Mouse (Mus musculus): Measurements from ENCODE around the gene Csrnp3. TPM values are rescaled to one million over a fixed set of nuclear protein-coding genes. Genes with fewer than 3 reads are reported as not detected.
A peak's percentile ranks its signal among the peaks of the same experiment; 100 is the strongest.

Gene Csrnp3
- total RNA-seq, 4 experiments from 2014 or later, result 81.1 to 111 (median 93.9) TPM

DNA sequence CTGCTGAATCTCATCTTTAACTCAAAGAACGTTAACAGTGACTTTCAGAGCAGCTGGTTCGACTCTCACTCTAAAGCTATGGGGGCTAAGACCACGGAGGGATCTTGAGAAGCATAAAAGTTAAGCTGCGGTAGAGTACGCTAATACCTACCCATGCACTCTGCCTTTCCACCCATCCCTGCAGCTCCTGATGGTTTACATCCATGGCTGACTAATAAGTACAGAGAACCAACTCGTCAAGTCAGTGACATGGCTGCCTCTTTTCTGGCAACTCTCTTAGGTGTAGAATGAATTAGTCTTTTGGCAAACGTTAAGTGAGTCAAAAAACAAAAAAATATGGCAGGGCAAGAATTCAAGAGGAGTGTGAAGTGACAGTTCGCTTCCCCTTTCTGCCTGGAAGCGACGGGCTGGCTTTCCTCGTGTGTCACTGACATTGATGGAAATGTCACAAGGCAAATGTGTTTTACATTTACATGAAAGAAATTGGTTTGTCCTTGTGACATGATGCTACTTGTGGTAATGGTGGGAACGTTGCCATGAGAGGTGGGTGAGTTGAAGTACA is 19.3 kb downstream of the Csrnp3 start:
- DNase-seq (ENCODE audit: low spot score in 2 of 2), result no peak

- DNase-seq (ENCODE audit: low spot score in 2 of 2), result no peak
Measured at GRCm38 (mm10) chr2:65870919-65871582, 25.5 kb downstream of the Csrnp3 start.

GRCm38 (mm10) chr2:65891590-65891989 is 46.0 kb downstream of the Csrnp3 start:
- no peak for DNase-seq (ENCODE audit: low spot score in 2 of 2)

- no peak for DNase-seq (ENCODE audit: low spot score in 2 of 2)
Measured at GRCm38 (mm10) chr2:65893241-65893640, 47.7 kb downstream of the Csrnp3 start.

DNA sequence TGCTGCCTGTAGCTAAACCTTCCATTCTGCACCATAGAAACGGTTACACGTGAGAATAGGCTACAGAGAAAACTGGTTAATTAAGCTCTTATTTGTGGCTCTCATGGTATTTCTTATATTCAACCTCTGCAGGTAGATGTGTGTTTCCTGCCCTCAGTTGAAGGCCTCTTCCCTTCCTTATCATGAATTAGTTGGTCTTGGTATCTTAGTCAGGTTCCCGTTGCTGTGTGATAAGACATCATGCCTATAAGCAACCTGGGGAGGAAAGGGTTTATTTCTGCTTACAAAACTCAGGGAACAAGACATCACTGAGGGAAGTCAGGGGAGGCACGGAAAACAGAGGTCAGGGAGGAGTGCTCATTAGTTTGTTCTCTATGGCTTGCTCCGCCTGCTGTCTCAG is 48.7 kb downstream of the Csrnp3 start:
- no peak for DNase-seq (ENCODE audit: low spot score in 2 of 2)

- DNase-seq (ENCODE audit: low spot score in 2 of 2), result peak in 1 of 2 experiments; percentile 24
Measured at GRCm38 (mm10) chr2:65896542-65896941, 51.0 kb downstream of the Csrnp3 start.

- no peak for DNase-seq (ENCODE audit: low spot score in 2 of 2)
Measured at GRCm38 (mm10) chr2:65897084-65897483, 51.5 kb downstream of the Csrnp3 start.

DNA sequence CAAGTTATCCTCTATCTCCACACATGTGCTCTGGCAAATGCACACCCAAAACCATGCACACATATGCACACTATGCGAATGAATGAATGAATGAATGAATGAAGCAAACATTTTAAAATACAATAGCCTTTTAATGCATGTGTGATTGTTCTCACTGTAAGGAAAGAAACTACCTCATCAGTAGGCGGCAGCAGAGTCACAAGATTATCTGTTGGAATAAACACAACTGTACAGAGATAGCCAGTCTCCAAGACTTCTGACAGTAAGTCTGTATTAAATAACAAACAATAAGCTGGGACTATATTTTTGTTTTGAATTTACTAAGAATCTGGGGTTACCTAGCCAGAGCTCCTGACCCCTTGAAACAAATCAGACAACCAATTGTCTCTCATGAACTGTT is 53.9 kb downstream of the Csrnp3 start:
- DNase-seq (ENCODE audit: low spot score in 2 of 2), result no peak

DNA sequence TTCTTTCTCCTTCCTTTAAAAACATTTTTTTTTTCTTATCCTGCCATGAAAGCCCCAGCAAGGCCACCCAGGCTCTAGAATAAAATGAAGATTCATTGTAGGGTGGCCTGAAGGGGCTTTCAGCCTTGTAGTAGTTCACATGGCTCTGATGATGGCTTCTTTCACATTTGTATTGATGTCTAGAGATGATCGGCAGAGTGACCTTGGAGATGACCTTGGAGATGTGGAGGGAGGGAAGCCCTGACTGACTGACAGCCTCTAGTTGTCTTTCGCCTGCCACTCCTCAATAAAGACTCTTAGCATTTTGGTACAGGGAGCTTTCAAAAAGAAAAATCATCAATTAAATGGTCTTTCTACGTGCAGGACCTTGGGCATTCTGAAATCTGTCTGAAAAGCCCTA is 63.0 kb downstream of the Csrnp3 start:
- no peak for DNase-seq (ENCODE audit: low spot score in 2 of 2)

- no peak for DNase-seq (ENCODE audit: low spot score in 2 of 2)
Measured at GRCm38 (mm10) chr2:65909724-65910521, 64.4 kb downstream of the Csrnp3 start.

- DNase-seq (ENCODE audit: low spot score in 2 of 2), result no peak
Measured at GRCm38 (mm10) chr2:65915994-65916393, 70.4 kb downstream of the Csrnp3 start.

GRCm38 (mm10) chr2:65920651-65921412 is 75.3 kb downstream of the Csrnp3 start:
- no peak for DNase-seq (ENCODE audit: low spot score in 2 of 2)

- no peak for DNase-seq (ENCODE audit: low spot score in 2 of 2)
Measured at GRCm38 (mm10) chr2:65925363-65925941, 79.9 kb downstream of the Csrnp3 start.

GRCm38 (mm10) chr2:65926935-65927708 is 81.6 kb downstream of the Csrnp3 start:
- DNase-seq (ENCODE audit: low spot score in 2 of 2), result no peak

- DNase-seq (ENCODE audit: low spot score in 2 of 2), result no peak
Measured at GRCm38 (mm10) chr2:65929286-65929685, 83.7 kb downstream of the Csrnp3 start.

- DNase-seq (ENCODE audit: low spot score in 2 of 2), result peak; percentile 61 to 68
Measured at GRCm38 (mm10) chr2:65929927-65930326, 84.4 kb downstream of the Csrnp3 start.

GRCm38 (mm10) chr2:65931313-65931712 is 85.7 kb downstream of the Csrnp3 start:
- no peak for DNase-seq (ENCODE audit: low spot score in 2 of 2)

- peak; percentile 63 to 79 for DNase-seq (ENCODE audit: low spot score in 2 of 2)
Measured at GRCm38 (mm10) chr2:65931841-65932311, 86.3 kb downstream of the Csrnp3 start.

- DNase-seq (ENCODE audit: low spot score in 2 of 2), result no peak
Measured at GRCm38 (mm10) chr2:65934099-65934498, 88.5 kb downstream of the Csrnp3 start.

DNA sequence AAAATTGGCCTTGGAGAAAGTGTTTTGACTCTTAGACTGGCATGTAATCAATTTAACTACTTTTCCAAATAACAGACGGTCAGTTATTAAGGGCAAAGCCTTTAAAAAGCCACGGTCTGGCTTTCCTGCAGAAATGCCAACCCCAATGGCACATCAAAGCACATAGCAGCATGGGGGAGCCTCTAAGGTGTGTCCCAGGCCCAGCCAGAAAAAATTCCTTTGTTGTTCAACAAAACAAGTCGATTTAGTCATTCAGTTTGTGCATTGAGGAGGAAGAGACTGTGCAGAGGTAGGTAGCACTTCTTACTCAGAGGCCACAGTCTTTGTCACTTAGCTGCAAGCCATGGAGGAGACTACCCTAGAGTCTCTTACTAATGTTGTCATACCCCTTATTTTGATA is 93.3 kb downstream of the Csrnp3 start:
- DNase-seq (ENCODE audit: low spot score in 2 of 2), result no peak
